Mouse (Mus musculus) spleen, adult 18-20 months (tissue): ENCODE measurements around the gene Ifitm10.

Source experiments
- DNase-seq, 2 experiments: peaks; one replicate each; pipeline ENCODE4 v3.0.0; 2022; ENCODE audit warnings: mixed read lengths in 2 of 2

Ifitm10 gene

GRCm38 (mm10) chr7:142389961-142390650 is 16.6 kb upstream of the Ifitm10 start:
- DNase-seq: no peak

GRCm38 (mm10) chr7:142388740-142389139 is 15.2 kb upstream of the Ifitm10 start:
- no peak for DNase-seq

DNA sequence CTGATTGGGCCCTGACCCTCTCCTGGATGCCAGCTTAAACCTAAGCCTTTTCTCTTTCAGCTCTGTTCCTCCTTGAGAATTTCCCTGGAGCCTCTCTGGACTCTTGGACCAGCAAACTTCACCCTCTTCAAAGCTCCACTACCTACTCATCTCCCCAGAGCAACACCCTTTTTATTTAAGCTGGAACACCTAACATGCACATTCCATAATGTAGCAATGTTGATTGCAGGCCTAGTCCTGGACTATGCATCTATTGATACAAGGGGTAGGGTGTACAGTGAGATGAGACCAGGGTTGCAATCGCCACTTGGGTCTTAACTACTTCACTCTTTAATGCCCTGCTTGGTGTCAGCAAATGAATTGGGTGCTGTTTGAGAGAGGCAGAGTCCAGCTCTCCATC is 14.6 kb upstream of the Ifitm10 start:
- DNase-seq: no peak

DNA sequence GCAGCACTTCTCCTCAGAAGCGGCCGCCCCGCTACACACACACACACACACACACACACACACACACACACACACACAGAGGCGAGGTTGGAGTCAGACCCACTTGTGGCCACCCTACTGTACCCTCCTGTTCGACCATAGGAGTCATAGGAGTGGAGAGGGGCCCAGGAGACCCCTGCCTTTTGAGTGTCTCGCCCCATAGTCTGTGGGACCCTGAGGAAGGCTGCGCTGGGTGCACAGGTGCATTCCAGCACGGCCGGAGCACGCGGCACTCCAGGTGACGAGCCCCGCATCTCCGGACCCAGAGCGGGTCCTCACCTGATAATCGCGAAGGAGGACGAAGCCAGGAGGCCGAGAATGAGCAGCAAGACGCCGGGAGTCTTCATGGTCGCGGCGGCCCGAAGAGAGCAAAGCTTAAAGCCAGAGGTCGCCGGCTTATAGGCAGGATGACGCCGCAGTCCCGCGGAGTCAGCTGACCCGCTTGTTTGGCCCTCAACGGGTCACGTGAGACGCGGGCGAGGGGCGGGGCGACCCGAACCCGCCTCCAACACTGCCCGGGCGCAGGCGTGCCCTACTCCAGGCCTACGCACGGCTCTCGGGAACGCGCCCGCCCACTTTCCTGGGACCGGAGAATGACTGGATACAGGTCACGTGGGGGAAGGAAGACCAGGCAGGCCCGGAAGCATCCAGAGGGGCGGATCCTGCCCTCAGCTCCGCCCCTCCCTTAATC is 14.0 kb upstream of the Ifitm10 start, which contains the start of gene Ctsd:
TSS of gene Ctsd (minus strand) at position 620 of the 730 bp plus-strand sequence.
- peak; percentile 88 to 95 for DNase-seq

DNA sequence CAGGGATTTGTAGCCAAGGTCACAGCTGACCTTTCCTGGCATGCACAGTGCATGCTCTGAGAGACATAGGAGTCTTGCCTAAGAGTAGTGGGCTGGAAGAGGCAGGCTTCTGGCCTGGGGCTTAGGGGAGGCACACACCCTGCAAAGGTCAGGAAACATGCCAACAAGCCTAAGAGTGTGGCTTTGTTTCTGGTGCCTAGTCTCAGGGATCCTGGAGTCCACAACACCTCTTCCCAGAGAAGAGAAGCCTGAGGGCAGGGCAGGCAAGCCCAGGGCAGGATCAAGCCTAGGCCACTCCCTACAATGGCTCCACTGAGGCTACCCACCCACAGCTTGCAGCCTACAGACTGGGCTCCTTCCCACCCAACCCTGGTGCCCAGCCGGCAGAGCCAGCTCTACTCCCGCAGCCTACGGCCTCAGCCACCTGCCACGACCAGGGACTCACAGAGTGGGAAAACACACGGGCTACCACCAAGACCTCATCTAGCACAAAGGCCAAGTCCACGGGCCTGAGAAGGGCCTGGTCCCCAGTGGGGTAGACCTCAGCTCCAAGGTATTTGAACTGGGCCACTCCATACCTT is 13.2 kb upstream of the Ifitm10 start:
- no peak for DNase-seq

- peak in 1 of 2 experiments; percentile 3 for DNase-seq
These were observed 12.3 kb upstream of the Ifitm10 start for GRCm38 (mm10) chr7:142385742-142386403.

GRCm38 (mm10) chr7:142384306-142384705 is 10.8 kb upstream of the Ifitm10 start:
- DNase-seq: no peak

DNA sequence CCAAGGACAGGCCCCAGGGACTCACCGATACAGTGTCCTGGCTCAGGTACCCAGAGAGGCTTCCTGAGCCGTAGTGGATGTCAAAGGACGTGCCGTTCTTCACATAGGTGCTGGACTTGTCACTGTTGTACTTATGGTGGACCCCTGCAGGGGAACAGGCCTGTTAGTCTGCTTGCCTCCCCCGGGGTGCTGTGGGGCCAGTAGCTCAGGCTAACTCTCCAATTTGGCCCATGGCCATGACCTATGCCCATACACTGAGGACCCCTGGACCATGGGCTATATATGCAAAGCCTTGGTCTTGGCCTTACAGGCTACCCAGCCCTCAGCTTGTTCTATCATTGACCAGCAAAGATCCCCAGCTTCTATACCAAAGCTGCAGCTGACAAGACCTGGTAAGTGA is 9.0 kb upstream of the Ifitm10 start, which contains the start of gene Gm49369:
TSS of gene Gm49369 (minus strand) at position 101 of the 400 bp plus-strand sequence.
- DNase-seq: no peak

DNA sequence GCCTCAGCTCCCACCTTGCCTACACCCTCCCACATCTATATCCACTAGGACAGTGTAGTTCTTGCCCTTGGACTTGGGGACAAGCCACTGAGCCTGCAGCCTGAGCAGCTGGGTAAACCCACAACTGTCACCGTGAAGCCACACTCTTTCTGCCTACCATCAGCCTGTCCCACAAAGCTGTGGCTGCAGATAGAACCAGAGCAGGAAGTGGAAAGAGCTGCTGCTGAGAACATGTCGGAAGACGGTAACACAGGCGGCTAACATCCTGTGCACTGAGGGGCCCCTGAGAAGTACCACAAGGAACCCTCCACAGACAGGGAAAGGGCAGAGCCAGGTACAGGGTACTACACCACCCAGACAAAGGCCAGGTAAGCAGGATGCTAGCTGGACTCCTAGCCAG is 7.6 kb upstream of the Ifitm10 start:
- peak in 1 of 2 experiments; percentile 28 for DNase-seq

DNA sequence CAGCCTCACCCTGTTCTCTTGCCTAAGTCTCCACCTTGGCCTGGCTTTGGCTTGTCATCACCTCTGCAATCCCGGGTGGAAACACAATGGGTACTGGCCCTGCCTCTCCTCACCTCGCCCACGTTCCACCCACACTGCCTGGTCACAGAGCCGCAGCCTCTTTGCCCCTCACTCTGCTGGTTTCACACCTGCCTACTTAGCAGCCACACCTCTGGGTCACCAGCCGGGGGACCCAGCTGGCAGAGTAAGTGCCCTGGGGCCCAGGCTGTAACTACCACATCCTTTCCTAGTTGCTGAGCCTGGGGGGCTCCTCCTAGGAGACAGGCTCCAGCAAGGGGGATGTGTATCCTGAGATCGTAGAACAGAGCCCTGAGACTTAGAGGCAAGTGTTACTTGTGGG is 5.6 kb upstream of the Ifitm10 start:
- no peak for DNase-seq

DNA sequence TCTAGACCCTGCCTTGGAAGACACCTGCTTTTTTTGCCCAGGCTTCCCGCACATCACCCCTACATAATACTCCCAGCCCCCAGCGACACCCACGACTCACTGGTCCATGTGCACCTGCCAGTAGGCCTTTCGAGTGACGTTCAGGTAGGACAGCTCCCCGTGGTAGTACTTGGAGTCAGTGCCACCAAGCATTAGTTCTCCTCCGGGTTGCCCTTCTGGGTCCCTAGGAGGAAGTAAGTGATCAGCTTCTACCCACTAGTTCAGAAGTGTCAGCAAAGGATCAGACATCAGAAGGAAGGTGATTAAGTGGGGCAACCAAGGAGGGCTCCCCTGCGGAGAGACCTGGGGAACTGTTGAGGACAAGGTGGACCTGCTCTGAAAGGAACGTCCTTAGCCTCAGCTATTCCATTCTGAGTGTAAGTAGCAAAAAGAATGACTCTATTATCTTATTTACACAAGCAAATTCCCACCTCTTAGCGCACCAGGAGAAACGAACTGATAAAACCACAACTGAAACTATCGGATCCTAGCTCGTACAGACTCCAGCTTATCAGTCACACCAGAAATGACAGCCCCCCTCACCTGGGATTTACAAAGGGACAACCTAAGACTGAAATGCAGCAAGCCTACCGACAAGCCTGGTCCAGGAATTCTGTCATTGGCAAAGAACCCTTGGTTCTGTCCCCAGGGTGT is 3.8 kb upstream of the Ifitm10 start:
- no peak for DNase-seq

DNA sequence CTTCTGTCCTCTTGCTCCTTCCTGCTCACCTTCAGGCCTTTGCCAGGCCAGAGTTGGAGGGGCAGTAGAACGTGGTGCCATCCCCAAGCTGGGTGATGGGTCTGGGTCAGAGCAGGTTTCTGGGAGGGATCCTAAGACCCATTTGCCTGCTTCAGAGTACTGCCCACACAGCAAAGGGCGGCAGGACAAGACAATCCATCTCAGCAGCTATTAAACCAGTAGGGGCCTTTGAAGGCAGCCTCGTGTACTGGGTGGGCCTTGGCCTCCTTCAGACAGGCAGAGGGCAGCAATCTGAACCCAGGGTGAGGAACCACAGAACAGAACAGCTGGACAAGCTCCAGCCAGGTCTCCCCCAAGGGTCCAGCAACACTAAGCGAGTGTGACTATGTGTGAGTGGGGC is 2.5 kb upstream of the Ifitm10 start:
- DNase-seq: no peak

GRCm38 (mm10) chr7:142375261-142375724 is 1.7 kb upstream of the Ifitm10 start:
- DNase-seq: no peak

DNA sequence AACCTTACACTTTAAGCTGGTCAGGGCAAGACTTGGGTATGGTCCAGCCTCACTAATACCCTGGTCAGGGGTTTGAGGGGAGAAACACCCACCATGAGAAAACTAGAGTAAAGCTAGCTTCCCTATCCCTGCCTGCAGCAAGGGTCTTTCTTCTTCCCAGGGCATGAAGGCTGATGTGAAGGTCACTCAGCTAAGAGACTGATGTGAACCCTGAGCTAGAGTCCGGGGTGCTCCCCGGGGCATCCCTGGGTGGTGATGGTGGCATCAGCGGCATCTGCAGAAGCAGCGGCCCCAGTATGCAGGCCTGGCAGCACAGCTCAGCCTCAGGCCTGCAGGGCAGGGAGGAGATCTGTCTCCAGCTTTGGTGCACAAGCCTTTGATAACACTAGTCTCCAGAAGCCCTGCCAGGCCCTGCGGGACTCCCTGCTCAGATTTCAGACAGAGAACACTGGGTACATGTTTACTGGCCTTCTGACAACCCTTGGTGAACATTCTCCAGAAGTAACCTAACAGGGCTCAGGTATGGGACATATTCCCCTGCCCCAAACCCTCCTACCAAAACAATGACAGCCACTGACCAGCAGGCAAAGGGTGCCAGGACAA is 961 bp upstream of the Ifitm10 start:
- DNase-seq: no peak

DNA sequence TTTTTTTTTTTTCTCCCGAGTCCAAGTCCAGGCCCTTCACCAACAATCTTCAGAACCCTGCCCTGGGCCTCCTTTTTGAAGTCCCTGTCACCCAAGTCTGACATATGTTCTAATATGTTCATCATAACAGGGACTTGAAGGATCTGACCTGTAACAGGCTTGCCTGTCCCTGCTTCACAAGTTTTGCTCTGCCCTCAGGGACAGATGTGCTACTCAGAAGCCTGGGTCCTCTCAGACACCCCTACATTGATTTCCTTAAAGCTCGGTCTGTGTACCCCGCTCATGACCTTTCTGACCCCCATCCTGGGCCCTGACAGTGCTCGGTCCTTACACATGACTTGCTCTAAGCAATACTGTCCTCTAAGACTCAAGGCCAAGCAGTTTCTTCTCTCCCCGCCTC is 514 bp downstream of the Ifitm10 start:
- no peak for DNase-seq

DNA sequence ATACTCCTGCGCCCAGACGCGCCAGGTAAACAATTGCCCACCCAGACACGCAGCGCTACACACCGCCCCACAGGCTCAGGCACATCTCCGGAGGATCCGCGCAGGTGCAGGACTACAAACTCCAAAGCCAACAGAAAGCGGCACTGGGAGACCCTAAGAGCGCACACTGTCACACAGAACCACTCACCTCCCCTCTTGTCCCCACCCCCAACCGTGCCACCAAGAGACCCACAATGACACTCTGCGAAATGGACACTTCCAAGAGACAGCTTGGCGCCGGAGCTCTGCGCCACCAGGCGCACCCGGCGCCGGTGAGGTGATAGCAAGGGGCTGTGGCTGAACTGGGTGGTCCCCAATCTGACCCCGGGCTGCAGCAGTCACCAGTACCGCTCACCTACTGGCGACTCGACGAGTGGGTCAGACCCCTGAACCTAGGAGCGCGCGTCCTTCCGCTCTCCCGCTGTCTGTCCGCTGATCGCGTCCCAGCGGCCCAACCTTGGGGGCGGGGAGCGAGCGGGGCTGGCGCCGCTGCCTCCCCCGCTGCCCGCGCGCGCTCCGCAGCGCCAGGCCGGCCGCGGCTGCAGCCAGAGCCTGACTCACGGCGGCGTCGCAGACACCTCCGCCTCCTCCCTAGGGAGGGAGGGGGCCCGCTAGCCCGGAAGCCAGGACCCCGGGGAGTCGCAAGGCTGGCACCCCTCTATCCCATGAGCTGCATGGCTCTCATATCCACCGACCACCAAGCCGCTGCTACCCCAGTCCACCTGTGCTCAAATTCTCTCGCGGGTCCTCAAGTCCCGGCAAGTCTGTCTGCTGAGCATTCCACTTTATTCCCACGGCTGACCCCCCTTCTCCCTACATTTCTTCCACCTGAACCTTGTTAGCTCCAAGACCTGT is 1.5 kb downstream of the Ifitm10 start:
- no peak for DNase-seq

DNA sequence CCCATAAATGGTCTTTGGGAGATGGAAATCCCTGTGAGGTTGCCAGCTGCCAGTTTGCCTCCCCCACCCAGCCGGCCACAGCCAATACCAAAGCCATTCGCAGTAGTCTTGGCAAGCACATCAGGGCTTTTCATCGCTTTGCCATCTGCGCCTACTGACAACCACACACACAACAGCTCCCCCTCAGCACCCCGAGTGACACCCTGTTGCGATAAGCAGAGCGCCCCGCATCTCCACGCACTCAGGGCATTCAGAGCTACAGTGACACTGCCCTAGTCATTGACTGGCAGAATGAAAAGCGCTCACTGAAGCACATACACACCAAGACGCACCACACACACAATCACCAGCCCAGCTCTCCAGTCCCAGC is 2.2 kb downstream of the Ifitm10 start:
- peak in 1 of 2 experiments; percentile 3 for DNase-seq

DNA sequence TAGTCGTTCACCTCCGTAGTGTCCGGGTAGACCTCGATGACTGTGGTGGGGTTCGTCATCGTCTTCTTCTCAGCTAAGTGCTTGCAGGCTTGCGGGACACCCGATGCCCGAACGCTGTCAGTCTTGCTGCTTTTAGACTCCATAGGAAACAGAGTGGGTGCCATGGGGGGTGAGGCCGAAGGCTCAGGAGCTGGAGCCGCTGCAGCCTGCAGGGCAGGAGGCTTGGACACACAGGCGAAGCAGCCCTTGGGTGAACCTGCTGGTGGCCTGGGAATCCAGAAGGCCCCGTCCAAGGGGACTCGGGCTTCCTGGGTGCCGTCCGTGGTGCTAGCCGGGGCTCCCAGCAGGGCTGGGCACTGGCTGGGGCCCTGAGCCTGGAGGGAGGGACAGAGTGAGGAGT is 2.6 kb downstream of the Ifitm10 start:
- DNase-seq: peak in 1 of 2 experiments; percentile 3

DNA sequence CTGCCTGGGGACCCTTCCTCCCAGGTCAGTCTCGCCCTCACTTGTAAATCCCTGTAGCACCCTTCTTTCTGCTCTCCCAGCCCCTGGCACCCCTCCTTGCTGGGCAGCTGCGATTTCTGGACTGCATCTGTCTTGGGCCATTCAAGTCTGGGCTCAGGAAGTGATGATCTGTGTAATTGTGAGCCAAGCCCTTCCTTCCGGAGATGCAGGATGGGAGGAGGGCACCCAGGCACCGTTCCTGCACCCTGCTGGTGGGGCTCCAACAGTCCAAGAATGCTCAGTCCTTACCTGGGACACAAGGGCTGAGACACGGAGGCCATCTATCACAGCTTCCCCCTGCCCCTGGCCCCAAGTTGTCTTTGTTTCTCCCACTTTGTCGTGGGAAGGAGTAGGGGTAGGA is 3.7 kb downstream of the Ifitm10 start:
- DNase-seq: no peak

DNA sequence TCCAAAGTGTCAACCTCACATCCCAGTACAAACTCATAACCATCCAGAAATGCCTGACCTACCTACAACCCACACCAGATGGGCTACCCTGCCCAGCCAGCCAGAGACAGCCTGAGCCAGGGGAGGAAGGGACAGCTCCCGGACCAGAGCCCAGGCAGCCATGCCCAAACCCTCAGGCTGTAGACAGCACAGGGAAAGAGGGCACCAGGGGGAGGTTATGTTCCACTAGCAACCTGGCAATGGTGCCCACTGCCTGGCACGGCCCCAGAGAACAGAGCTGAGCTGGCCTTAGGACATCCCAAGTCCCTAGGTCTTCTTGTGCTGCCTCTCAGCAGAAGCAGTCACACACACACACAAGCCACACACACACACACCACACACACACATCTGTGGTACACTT is 4.7 kb downstream of the Ifitm10 start:
- no peak for DNase-seq

- DNase-seq: no peak
These were observed 10.4 kb downstream of the Ifitm10 start for GRCm38 (mm10) chr7:142363107-142363506.
